Mouse (Mus musculus): ENCODE data around the gene Mtx1. TPM values are rescaled to one million over a fixed set of nuclear protein-coding genes. Genes with fewer than 3 reads are reported as not detected.

Mtx1 gene
- polyA plus RNA-seq, 1 experiment: 153 TPM

DNA sequence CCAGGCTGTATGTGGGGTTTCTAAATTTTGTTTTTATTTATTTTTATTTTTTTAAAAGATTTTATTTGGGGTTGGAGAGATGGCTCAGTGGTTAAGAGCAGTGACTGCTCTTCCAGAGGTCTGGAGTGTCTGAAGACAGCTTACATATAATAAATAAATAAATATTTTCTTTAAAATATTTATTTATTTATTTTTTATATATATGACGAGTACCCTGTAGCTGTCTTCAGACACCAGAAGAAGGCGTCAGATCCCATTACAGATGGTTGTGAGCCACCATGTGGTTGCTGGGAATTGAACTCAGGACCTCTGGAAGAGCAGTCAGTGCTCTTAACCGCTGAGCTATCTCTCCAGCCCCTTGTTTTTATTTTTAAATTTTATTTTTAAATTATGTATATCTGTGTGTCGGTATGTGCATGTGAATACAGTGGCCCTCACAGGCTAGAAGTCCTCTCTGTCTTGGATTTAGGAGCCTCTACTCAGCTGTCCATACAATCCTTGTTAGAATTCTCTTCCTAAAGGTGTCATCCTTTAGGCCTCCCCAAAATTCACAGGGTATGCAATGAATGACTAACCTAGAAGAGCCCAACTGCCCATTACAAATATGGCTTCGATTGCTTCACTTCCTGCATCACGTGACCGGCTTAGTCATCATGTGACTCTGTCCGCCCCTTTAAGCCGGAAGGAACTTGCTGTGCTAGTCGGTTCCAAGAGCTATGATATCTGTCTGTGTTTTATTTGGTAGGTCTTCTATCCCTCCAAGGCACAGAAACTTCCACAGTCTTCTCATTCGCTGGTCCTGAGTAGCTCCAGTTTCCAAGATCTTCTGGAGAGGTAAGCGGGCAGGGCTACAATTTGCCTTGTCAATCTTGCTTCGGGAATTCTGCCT, 24.4 kb downstream of the Mtx1 start, which contains the start of gene Gba:
TSS of gene Gba (plus strand) at position 676 of the 889 bp plus-strand sequence.
- Histone ChIP-seq H3K4me1 (ENCODE audit: control insufficient read depth, insufficient read depth, low read length) (no peaks in the 10 kb centered on the region; the same call in 1 of the 2 replicates), H3K27me3 (ENCODE audit: control insufficient read depth, insufficient read depth, low read length) (no peaks in the 10 kb centered on the region), H3K4me3 (replicated peaks; ENCODE audit: insufficient read depth, low read depth, low read length) (peak within 1 kb of the TSS; percentile 72), H3K27ac (ENCODE audit: insufficient read depth, low read length) (no peak within 1 kb of the TSS)
- 21% methylated on average over 13 of the region's 13 CpGs for WGBS
- peak; percentile 86 to 89 for DNase-seq
- TF ChIP-seq POLR2A (IDR thresholded peaks at IDR 0.05; ENCODE audit: borderline replicate concordance, insufficient read depth, low read length) (peak; percentile 50; the same call in 1 of the 2 replicates), CTCF (IDR thresholded peaks at IDR 0.05; ENCODE audit: borderline replicate concordance, insufficient read depth, low read depth, low read length) (no peak)

DNA sequence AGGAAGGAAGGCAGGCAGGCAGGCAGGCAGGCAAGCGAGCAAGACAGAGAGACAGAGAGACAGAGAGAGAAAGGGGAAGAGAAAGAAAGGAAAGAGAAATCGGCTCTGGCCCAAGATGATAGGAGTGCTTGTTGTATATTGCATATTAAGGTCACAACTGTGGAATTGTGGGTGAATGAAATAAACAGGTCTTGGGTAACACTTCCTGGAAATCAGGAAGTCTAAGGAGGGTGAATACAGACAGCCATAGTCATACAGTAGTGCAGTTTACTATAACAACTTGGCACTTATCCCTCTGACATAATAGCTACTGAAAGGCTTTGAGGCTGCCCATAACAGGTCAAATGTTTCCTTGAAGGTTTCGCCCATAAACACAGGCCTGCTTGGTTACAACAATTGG, 27.0 kb downstream of the Mtx1 start:
- TF ChIP-seq CTCF (IDR thresholded peaks at IDR 0.05; ENCODE audit: borderline replicate concordance, insufficient read depth, low read depth, low read length) (no peak), POLR2A (IDR thresholded peaks at IDR 0.05; ENCODE audit: borderline replicate concordance, insufficient read depth, low read length) (no peak)
- Histone ChIP-seq H3K4me1 (ENCODE audit: control insufficient read depth, insufficient read depth, low read length) (no peaks in the 10 kb centered on the region; the same call in 1 of the 2 replicates), H3K27ac (ENCODE audit: insufficient read depth, low read length) (no peak overlapping the region), H3K4me3 (replicated peaks; ENCODE audit: insufficient read depth, low read depth, low read length) (no peak overlapping the region), H3K27me3 (ENCODE audit: control insufficient read depth, insufficient read depth, low read length) (no peaks in the 10 kb centered on the region)
- WGBS: 77% methylated on average over 3 of the region's 3 CpGs
- DNase-seq: no peak

DNA sequence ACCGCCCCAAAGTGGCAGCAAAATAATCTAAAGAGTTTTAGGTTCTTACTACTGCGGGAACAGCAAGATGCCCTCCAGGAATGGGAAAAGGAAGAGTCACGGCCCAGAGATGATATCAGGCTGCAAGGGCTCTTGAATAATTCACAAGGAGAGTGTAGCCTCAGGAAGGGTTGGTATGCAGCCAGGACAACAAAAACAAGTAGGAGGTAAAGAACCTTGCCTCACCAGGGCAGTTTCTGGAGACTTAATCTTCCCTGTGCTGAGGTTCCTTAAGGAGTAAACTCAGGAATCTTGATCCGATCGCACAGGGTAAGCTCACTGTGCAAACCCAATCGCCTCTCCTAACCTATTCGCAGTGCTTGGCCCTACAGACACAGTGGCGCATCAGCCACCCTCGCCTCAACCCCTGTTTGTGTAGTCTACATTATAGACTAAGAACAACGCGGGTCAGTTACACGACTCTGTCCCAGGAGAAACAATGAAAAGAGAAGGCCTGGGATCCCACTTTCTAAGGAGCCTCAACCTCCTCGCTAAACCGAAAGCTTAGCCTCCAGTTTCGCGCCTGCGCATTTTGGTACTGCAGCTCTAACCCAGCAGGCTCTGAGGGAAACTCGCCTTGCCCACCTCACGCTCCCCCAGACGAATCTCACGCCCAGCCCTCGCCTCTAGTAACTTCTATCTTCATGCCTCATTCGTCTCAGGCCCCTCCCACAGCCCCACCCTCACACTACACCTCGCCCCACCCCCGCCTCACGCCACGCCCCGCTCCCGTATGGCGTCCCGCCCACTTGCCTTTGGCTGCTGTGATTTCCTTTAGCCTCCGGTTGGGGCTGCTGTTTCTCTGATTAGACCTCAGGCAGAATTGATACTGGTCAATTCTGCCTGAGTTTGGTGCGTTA, 30.7 kb downstream of the Mtx1 start:
- WGBS: 5% methylated on average over 33 of the region's 33 CpGs
- TF ChIP-seq CTCF (IDR thresholded peaks at IDR 0.05; ENCODE audit: borderline replicate concordance, insufficient read depth, low read depth, low read length) (peak; percentile 26; the same call in 1 of the 2 replicates), POLR2A (IDR thresholded peaks at IDR 0.05; ENCODE audit: borderline replicate concordance, insufficient read depth, low read length) (peak; percentile 41; the same call in 1 of the 2 replicates)
- Histone ChIP-seq H3K4me3 (replicated peaks; ENCODE audit: insufficient read depth, low read depth, low read length) (peak overlapping the region; percentile 92), H3K4me1 (ENCODE audit: control insufficient read depth, insufficient read depth, low read length) (no peaks in the 10 kb centered on the region), H3K27ac (ENCODE audit: insufficient read depth, low read length) (peak overlapping the region; percentile 32), H3K27me3 (ENCODE audit: control insufficient read depth, insufficient read depth, low read length) (no peaks in the 10 kb centered on the region)
- DNase-seq: peak; percentile 80 to 81

DNA sequence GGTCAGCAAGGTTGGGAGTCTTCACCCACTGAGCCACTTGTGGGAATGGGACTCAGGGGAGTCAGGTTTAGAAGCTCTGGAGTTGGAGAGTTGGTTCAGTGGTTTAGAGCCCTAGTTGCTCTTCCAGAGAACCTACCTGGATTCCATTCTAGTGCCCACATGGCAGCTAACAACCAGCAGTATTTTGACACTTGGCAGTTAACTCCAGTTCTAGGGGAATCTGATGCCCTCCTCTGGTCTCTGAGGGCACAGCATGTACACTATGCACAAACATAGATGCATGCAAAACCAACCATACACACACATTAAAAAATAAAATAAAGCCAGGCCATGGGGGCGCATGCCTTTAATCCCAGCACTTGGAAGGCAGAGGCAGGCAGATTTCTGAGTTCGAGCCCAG, 33.0 kb downstream of the Mtx1 start:
- Histone ChIP-seq H3K4me3 (replicated peaks; ENCODE audit: insufficient read depth, low read depth, low read length) (no peak overlapping the region), H3K4me1 (ENCODE audit: control insufficient read depth, insufficient read depth, low read length) (no peaks in the 10 kb centered on the region), H3K27ac (ENCODE audit: insufficient read depth, low read length) (no peak overlapping the region), H3K27me3 (ENCODE audit: control insufficient read depth, insufficient read depth, low read length) (no peaks in the 10 kb centered on the region)
- TF ChIP-seq POLR2A (IDR thresholded peaks at IDR 0.05; ENCODE audit: borderline replicate concordance, insufficient read depth, low read length) (no peak), CTCF (IDR thresholded peaks at IDR 0.05; ENCODE audit: borderline replicate concordance, insufficient read depth, low read depth, low read length) (no peak; the same call in 1 of the 2 replicates)
- no peak for DNase-seq
- 90% methylated on average over 2 of the region's 2 CpGs for WGBS

DNA sequence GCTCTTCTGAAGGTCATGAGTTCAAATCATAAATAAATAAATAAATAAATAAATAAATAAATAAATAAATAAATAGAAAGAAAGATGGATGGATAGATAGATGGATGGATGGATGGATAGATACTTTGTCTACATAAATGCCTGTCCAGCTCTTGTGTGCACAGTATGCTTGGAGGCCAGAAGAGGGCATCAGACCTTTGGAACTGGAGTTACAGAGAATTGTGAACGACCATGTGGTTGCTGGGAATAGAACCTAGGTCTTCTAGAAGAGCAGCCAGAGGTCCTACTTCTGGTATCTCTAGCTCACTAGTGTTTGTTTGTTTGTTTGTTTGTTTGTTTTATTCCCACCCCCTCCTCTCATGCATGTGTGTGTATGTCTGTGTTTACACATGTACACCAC, 33.5 kb downstream of the Mtx1 start:
- no peaks in the 10 kb centered on the region for H3K4me1 ChIP-seq (ENCODE audit: control insufficient read depth, insufficient read depth, low read length)
- no peak for DNase-seq
- H3K27ac ChIP-seq (ENCODE audit: insufficient read depth, low read length): no peak overlapping the region
- H3K4me3 ChIP-seq (replicated peaks; ENCODE audit: insufficient read depth, low read depth, low read length): no peak overlapping the region
- H3K27me3 ChIP-seq (ENCODE audit: control insufficient read depth, insufficient read depth, low read length): no peaks in the 10 kb centered on the region
- TF ChIP-seq POLR2A (IDR thresholded peaks at IDR 0.05; ENCODE audit: borderline replicate concordance, insufficient read depth, low read length): no peak
- no peak for TF ChIP-seq CTCF (IDR thresholded peaks at IDR 0.05; ENCODE audit: borderline replicate concordance, insufficient read depth, low read depth, low read length)
- 53% methylated on average over 1 of the region's 1 CpGs for WGBS

DNA sequence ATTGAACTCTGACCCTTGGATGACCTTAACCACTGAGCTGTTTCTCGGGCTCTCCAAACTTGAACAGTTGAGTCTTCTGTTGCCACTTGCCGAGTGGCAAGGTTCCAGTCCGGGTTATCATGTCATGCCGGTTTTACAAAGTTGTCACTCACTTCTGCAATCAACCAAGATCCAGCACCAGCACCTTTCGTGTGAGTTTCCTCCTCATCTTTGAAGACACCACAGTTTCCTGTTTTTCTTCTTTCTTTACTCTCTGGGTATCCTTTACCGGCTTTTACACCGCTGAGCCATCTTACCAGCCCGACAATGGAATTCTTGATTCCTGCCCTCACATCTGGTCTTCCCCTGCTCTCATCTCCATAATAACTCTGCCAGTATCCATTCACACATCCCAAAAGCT, 36.5 kb downstream of the Mtx1 start:
- DNase-seq: no peak
- 78% methylated on average over 8 of the region's 8 CpGs for WGBS

DNA sequence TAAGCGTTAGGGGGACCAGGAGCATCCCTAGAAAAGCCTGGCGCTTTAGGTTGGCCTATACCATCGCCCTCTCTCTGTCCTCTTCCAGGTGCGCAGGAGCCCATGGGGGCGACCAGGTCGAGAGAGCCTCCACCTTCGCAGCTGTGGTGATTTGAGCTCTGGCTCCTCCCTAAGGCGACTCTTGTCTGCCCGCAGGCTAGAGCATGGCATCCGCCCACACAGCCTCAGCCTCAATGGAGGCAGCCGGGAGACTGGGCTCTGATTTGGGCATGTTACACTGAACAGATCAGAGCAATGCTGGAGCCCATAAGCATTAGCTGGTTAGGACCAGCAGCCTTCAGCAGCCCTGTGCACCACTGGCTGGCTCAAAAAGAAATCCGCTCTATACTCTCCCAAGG, 38.4 kb downstream of the Mtx1 start:
- TF ChIP-seq CTCF (IDR thresholded peaks at IDR 0.05; ENCODE audit: borderline replicate concordance, insufficient read depth, low read depth, low read length): no peak
- no peak for TF ChIP-seq POLR2A (IDR thresholded peaks at IDR 0.05; ENCODE audit: borderline replicate concordance, insufficient read depth, low read length)
- no peak overlapping the region for H3K27ac ChIP-seq (ENCODE audit: insufficient read depth, low read length)
- no peak overlapping the region for H3K4me3 ChIP-seq (replicated peaks; ENCODE audit: insufficient read depth, low read depth, low read length)
- peaks cover 8% of the 10 kb centered on the region for H3K4me1 ChIP-seq (ENCODE audit: control insufficient read depth, insufficient read depth, low read length)
- no peak for DNase-seq
- H3K27me3 ChIP-seq (ENCODE audit: control insufficient read depth, insufficient read depth, low read length): no peaks in the 10 kb centered on the region
- WGBS: 64% methylated on average over 12 of the region's 12 CpGs

More for the DNA sequence above, 36.5 kb downstream of the Mtx1 start:
- H3K4me3 ChIP-seq (replicated peaks; ENCODE audit: insufficient read depth, low read depth, low read length): no peak overlapping the region
- no peak for TF ChIP-seq CTCF (IDR thresholded peaks at IDR 0.05; ENCODE audit: borderline replicate concordance, insufficient read depth, low read depth, low read length)
- no peak for TF ChIP-seq POLR2A (IDR thresholded peaks at IDR 0.05; ENCODE audit: borderline replicate concordance, insufficient read depth, low read length)
- no peaks in the 10 kb centered on the region for H3K27me3 ChIP-seq (ENCODE audit: control insufficient read depth, insufficient read depth, low read length)
- no peaks in the 10 kb centered on the region for H3K4me1 ChIP-seq (ENCODE audit: control insufficient read depth, insufficient read depth, low read length)
- no peak overlapping the region for H3K27ac ChIP-seq (ENCODE audit: insufficient read depth, low read length)

Data from cerebellum, adult 2 months (tissue).